Mouse (Mus musculus): ENCODE results near the gene Mtg1. TPM values are rescaled to one million over a fixed set of nuclear protein-coding genes. Genes with fewer than 3 reads are reported as not detected.

Mtg1 gene
- total RNA-seq, 2 experiments from 2014 or later: 28.6 to 31.4 TPM

DNA sequence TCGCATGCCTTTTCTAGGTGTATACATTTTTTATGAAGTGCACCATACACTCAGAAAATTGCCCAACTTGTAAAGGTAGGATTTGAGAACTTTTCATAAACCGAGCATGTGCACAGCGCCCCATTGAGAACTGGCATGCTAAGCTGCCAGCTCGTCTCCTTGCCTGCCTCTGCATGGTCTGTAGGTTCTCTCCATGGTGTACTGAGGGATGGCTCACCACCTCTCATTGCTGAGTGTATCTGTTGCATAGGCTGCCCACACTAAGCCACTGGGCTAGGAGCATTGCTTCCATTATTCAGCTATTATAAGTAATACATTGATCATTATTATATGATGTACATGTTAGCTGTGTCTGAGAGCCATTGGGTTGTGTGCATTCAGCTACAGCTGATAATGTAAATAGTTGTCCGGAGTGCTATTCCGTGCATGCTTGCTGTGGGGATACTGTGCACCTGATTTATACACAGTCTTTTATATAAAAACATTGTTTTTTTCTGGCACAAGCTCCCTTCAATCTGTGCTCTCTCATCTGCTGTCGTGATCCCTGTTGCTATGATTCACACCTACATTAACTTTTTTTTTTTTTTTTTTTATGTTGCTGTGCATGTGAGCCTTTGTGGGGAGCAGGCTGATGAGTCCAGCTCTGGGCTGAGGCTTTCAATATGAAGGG is 50.5 kb downstream of the Mtg1 start:
- no peak for DNase-seq (ENCODE audit: low spot score in 2 of 2)

DNA sequence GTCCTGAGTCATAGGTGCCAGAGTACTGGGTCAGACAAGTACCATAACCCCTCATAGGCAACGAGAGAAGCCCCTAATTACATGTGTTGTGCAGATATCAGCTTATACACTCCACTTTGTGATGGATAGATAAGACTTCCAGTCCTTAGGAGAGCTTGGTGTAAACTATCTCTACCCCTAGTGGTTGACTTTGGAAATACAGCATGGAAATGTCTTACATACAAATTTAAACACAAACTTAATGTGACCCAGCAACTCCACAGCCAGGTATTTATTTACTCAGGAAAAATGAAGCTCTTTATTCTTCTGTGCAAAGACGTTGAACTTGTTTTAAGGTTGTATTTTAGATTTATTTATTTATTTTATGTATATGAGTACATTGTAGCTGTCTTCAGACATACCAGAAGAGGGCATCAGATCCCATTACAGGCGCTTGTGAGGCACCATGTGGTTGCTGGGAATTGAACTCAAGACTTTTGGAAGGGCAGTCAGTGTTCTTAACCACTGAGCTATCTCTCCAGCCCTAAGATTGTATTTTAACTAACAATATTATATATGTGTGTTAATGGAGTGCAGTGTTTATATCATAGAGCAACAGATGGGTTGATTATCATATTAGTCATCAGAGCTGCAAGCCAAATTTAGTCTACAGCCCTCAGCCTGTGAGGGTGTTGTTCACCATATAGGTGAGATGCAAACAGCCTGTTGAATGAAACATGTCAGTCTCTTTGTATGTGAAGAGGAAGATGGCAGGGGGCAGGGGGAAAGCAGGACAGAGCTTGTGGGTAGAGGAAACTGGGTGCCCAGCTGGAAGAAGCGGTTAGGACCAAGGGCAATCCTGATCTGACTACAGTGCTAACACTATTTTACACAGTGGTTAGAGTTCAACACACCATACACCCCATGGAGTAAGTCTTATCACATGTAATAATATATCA is 51.3 kb downstream of the Mtg1 start:
- no peak for DNase-seq (ENCODE audit: low spot score in 2 of 2)

DNA sequence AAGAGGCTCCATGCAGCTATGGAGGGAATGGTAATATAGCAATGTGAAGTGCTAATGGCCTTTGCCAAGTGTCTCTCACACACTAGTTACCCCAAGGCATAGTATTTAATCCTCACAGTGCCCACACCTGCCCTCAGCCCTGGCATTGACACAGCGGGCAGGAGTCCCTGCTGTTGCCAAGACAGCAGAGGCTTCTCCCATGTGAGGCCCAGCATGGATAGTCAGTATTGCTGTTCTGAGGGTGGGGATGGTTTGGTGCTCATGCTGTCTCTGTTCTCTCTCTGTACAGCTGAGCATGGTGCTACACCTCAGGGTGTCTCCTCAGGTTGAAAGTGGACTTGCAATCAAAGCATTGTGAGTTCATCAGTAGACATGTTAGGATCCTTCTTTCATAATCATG is 53.1 kb downstream of the Mtg1 start:
- DNase-seq (ENCODE audit: low spot score in 2 of 2): no peak

DNA sequence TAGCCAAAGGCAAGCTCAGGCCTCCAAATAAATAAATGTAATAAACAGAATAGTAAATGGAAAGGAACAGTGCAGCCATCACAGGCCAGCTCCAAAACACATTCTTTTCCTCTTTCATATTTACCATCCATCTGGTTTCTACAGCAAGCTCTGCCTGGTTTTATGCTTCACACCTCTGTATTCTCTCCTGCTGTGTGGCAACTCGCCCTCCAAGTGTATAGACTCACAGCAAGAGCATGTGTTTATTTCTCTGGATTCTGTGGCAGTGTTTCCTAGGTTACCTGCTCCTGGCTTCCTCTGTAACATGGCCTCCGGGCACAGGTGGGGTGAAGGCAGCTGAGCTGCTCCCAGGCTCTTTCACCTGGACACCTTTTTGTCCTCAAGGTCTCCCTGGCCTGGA is 55.1 kb downstream of the Mtg1 start:
- DNase-seq (ENCODE audit: low spot score in 2 of 2): no peak

DNA sequence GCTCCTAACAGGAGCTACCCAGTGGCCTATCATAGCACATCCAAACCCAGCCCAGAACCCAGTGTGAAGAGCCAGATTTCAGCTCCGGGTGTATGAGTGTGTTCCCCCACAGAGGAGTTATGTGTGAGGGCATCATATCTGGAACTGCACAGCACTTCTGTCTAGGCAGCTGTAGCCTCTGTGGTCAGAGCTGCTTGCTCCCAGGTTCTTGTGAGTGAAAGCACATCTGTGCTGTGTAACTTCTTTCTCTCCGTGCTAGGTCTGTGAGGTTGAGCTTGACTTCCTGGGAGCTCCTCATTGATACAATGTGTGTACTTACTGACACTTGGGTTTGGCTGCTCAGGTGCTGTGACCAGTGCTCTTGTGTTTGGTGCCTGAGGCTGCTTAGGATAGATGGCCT is 55.5 kb downstream of the Mtg1 start:
- no peak for DNase-seq (ENCODE audit: low spot score in 2 of 2)

DNA sequence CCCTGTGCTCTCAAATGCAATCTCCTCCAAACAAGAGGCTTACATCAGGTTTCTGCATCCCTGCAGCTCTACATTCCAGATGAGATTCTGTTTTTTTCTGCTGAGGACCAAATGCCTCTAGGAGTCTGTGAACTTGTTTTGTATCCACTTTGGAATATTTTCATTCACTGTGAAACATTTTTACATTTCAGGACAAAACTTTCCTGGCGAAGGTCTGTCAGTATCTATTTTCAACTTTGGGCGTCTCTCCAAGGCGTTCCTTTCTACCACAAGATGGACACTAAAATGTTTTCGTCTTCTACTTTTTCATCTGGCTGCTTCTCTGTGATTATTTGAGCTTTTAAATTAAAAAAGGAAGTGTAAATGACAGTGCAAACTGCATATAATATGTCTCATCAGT is 56.7 kb downstream of the Mtg1 start:
- DNase-seq (ENCODE audit: low spot score in 2 of 2): no peak

DNA sequence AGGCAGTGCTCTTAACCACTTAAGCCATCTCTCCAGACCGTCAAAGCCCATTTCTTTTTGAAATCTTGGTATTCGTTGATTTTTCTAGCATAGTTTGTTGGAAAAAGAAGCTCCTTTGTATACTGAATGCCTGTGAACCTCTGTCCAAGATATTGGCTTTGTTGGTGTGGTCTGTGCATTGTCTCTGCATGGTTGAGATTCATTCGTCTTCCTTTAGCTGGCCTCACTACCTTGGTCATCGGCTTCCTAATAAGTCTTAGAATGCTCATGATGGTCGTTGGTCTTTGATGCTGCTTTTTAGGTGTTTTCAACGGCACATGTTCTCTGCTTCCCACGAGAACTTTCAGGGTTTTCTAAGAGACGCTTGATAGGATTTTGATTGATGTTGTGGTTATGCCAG is 58.6 kb downstream of the Mtg1 start:
- no peak for DNase-seq (ENCODE audit: low spot score in 2 of 2)

Other genes starting within 250 kb of the Mtg1 start
- gene Kndc1, start 242.9 kb upstream of the Mtg1 start, total RNA-seq (2021): 1 to 10 TPM in 1 of 2 experiments, under 1 TPM in 1; 0.93 to 1.2 TPM
- not detected for gene Utf1, start 193.8 kb upstream of the Mtg1 start, total RNA-seq (2021)
- not detected for gene 6430531B16Rik, start 158.8 kb upstream of the Mtg1 start, total RNA-seq (2021)
- gene Adam8, start 145.0 kb upstream of the Mtg1 start, total RNA-seq (2021): 1 to 10 TPM; 1.9 to 6.9 TPM
- 10 to 100 TPM; 16.3 to 23.5 TPM for gene Zfp511, start 101.2 kb upstream of the Mtg1 start, total RNA-seq (2021)
- 10 to 100 TPM; 18.5 to 22.8 TPM for gene Tubgcp2, start 100.9 kb upstream of the Mtg1 start, total RNA-seq (2021)
- not detected for gene Msx3, start 88.5 kb upstream of the Mtg1 start, total RNA-seq (2021)
- gene Caly, start 55.0 kb upstream of the Mtg1 start, total RNA-seq (2021): 1 to 10 TPM; 6.2 to 7.5 TPM
- gene Prap1, start 44.2 kb upstream of the Mtg1 start, total RNA-seq (2021): not detected
- gene Fuom, start 35.1 kb upstream of the Mtg1 start, total RNA-seq (2021): 10 to 100 TPM; 55.7 to 64.0 TPM
- gene Paox, start 21.8 kb upstream of the Mtg1 start, total RNA-seq (2021): 10 to 100 TPM; 15.1 to 16.8 TPM
- 100 to 1,000 TPM; 472 to 511 TPM for gene Echs1, start 21.1 kb upstream of the Mtg1 start, total RNA-seq (2021)
- under 1 TPM; 0.58 to 0.80 TPM for gene Sprn, start 17.3 kb downstream of the Mtg1 start, total RNA-seq (2021)
- gene Olfr522, start 27.2 kb downstream of the Mtg1 start, total RNA-seq (2021): not detected
- gene Olfr523, start 35.7 kb downstream of the Mtg1 start, total RNA-seq (2021): not detected
- gene Olfr524, start 68.4 kb downstream of the Mtg1 start, total RNA-seq (2021): not detected
- not detected for gene Cd163l1, start 80.7 kb downstream of the Mtg1 start, total RNA-seq (2021)
- gene 5830411N06Rik, start 109.7 kb downstream of the Mtg1 start, total RNA-seq (2021): not detected
- not detected for gene Olfr525, start 183.3 kb downstream of the Mtg1 start, total RNA-seq (2021)
- not detected for gene Olfr527, start 196.5 kb downstream of the Mtg1 start, total RNA-seq (2021)
- not detected for gene Olfr60, start 224.1 kb downstream of the Mtg1 start, total RNA-seq (2021)
- not detected for gene Olfr530, start 238.8 kb downstream of the Mtg1 start, total RNA-seq (2021)